Mouse (Mus musculus) stomach, postnatal 0 days (tissue): ENCODE measurements around the gene Zbtb9. TPM values are rescaled to one million over a fixed set of nuclear protein-coding genes. Genes with fewer than 3 reads are reported as not detected.
A peak's percentile ranks its signal among the peaks of the same experiment; 100 is the strongest.

Experiments
- ATAC-seq: fragments of 200-750 bp; cut with Nextera tagmentation; 2 replicates; pipeline ENCODE4 v1.8.0; 2017; ENCODE audit not compliant: low FRiP score, low TSS enrichment
- DNase-seq: peaks from one replicate; pipeline ENCODE4 v3.0.0-alpha.2; 2016; ENCODE audit warnings: low spot score
- H3K27ac ChIP-seq: fragments of 300-500 bp; sonication (generic); replicated peaks from 2 replicates; pipeline ENCODE4 v1.5.1; 2014; ENCODE audit warnings: mild to moderate bottlenecking, control low read depth
- H3K27me3 ChIP-seq: fragments of 300-500 bp; sonication (generic); 2 replicates; pipeline ENCODE4 v1.6.1; 2014; ENCODE audit warnings: low read length; ENCODE audit not compliant: control insufficient read depth, insufficient read depth
- H3K36me3 ChIP-seq: fragments of 300-500 bp; sonication (generic); 2 replicates; pipeline ENCODE4 v1.6.1; 2014; ENCODE audit warnings: low read length, mixed read lengths; ENCODE audit not compliant: control insufficient read depth, insufficient read depth
- H3K4me1 ChIP-seq: fragments of 300-500 bp; sonication (generic); replicated peaks from 2 replicates; pipeline ENCODE4 v1.6.1; 2014; ENCODE audit warnings: antibody characterized with exemption; ENCODE audit not compliant: control insufficient read depth, insufficient read depth
- H3K4me2 ChIP-seq: fragments of 300-500 bp; sonication (generic); replicated peaks from 2 replicates; pipeline ENCODE4 v1.6.1; 2014; ENCODE audit warnings: low read depth, mild to moderate bottlenecking, control low read depth, moderate library complexity
- H3K4me3 ChIP-seq: fragments of 300-500 bp; sonication (generic); 2 replicates; pipeline ENCODE4 v1.5.1; 2014; ENCODE audit warnings: low read depth, low read length, control low read depth
- H3K9ac ChIP-seq: fragments of 300-500 bp; sonication (generic); 2 replicates; pipeline ENCODE4 v1.6.1; 2014; ENCODE audit warnings: mild to moderate bottlenecking, low read length, control low read depth, mixed read lengths
- H3K9me3 ChIP-seq: fragments of 300-500 bp; sonication (generic); 2 replicates; pipeline ENCODE4 v1.6.1; 2016; ENCODE audit warnings: low read length; ENCODE audit not compliant: control insufficient read depth
- CTCF ChIP-seq: IDR thresholded peaks from 2 replicates; pipeline ENCODE4 v1.5.1; 2016; ENCODE audit warnings: antibody characterized with exemption, low read depth, mild to moderate bottlenecking, moderate library complexity
- EP300 ChIP-seq: optimal IDR thresholded peaks from 2 replicates; pipeline ENCODE3; 2016; ENCODE audit warnings: antibody characterized with exemption
- WGBS: fragments of 180-500 bp; shearing (Covaris S2); extraction: QIAGEN DNeasy Blood & Tissue Kit; methylation state at CpG from one replicate; pipeline ENCODE4 v1.1.7; 2014; 5-methylcytosine and 5-hydroxymethylcytosine counted together
- polyA plus RNA-seq: library from polyadenylated mRNA; unstranded; fragments of >200 nt; fragmentation: Nextera tagmentation; extraction: Ambion mirVana; gene quantifications from 2 replicates; pipeline ENCODE4 v1.2.1, GENCODE M21; 2015

Zbtb9 gene
- polyA plus RNA-seq, 1 experiment from 2014 or later = 6.9 TPM

DNA sequence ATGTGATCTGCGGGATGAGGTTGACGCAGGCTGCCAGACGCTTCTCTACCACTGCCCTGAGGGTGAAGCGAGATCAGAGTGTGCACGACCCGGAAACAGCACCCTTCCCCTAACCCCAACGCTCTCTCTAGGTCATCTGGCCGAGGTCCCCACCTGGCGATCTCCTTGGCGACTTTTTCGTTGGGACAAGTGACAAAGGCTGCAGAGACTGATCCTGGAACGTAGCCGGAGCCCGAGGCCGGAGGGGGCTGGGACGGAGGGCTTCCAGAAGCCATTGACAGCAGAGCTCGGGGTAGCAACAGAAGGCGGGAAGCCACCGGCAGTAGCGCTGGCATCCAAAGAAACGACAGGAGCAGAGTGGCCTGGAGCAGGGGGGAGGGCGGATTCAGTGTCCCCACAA lies 34.2 kb upstream of the Zbtb9 start:
- no peak for DNase-seq
- no peaks in the 10 kb centered on the region for H3K27me3 ChIP-seq
- H3K36me3 ChIP-seq = no peaks in the 10 kb centered on the region; the same call in 1 of the 2 replicates
- H3K4me3 ChIP-seq = peak overlapping the region; percentile 48
- peaks cover 5% of the 10 kb centered on the region for H3K4me1 ChIP-seq
- peak overlapping the region; percentile 70 for H3K4me2 ChIP-seq
- H3K9ac ChIP-seq = peak overlapping the region; percentile 61
- 0% methylated on average over 22 of the region's 22 CpGs for WGBS
- ATAC-seq = no peak
- no peaks in the 10 kb centered on the region for H3K9me3 ChIP-seq
- peak overlapping the region; percentile 87 for H3K27ac ChIP-seq
- TF ChIP-seq CTCF = no peak

DNA sequence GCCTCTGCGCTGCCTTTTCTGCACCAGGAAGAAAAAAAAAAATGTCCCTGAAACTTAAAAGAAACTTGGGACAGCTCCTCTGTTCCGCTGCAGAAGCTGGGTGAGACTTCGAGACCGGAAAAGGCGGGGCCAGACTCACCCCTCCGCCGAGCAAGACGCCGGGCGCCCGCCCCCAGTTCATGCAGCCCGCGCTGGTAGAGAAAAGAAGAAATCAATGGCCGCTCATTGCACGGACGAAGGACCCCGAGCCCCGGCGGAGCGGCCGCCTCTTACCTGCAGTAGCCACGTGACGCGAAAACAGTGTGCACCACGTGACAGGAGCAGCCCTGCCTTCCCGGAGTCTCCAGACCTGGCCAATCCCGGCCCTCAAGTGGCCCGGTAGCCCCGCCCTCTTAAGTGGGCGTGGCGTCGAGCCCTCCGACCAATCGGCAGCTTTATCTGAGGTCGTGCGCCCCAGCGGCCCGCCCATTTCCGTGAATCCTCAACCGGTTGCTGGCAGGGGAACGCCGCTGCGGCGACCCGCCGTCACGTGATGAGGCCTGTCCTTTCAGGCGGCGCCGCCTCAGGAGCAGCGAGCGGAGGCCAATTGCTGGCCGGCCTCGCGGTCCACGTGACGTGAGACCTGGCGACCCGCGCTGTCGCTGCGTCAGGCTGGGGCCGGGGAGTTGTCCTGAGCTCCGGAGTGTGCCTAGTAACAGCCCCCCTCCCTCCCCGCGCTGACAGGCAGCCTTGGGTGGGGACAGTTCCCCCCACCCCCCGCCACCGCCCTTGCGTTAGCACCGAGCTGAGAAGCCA lies 33.6 kb upstream of the Zbtb9 start, which contains the start of gene Cuta:
Gene Cuta (minus strand): TSS at position 392 of the 795 bp plus-strand sequence.
- peaks cover 5% of the 10 kb centered on the region; the same call in 1 of the 2 replicates for H3K4me1 ChIP-seq
- H3K9me3 ChIP-seq = no peaks in the 10 kb centered on the region
- peak within 1 kb of the TSS; percentile 93 for H3K27ac ChIP-seq
- H3K9ac ChIP-seq = peak within 1 kb of the TSS; percentile 77
- DNase-seq (peak; percentile 100), ATAC-seq (peak; percentile 95)
- TF ChIP-seq EP300 = no peak
- no peak for TF ChIP-seq CTCF
- H3K4me2 ChIP-seq = peak within 1 kb of the TSS; percentile 80
- peak within 1 kb of the TSS; percentile 48 for H3K4me3 ChIP-seq
- no peaks in the 10 kb centered on the region; the same call in 1 of the 2 replicates for H3K36me3 ChIP-seq
- no peaks in the 10 kb centered on the region for H3K27me3 ChIP-seq
- under 1% methylated on average over 69 of the region's 70 CpGs for WGBS

DNA sequence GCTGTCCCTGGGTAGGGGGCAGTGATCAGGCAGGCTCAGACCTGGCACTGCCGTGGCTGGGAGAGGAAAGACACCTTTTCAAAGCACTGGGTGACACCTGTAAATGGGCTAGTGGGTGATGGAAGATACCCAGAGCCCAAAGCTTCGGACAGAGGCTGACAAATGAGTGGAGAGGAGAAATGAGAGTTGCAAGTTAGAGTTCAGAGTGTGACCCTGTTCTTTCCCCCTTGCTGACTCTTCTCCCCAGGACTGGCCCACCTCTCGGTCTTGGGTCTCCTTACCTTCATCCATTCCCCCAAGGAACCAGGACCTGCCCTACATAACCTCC lies 33.0 kb upstream of the Zbtb9 start:
- H3K27ac ChIP-seq = peak overlapping the region; percentile 93
- H3K27me3 ChIP-seq = no peaks in the 10 kb centered on the region
- H3K4me1 ChIP-seq = peaks cover 5% of the 10 kb centered on the region; the same call in 1 of the 2 replicates
- peak overlapping the region; percentile 48 for H3K4me3 ChIP-seq
- H3K4me2 ChIP-seq = peak overlapping the region; percentile 80
- ATAC-seq (no peak), DNase-seq (no peak)
- peak overlapping the region; percentile 77 for H3K9ac ChIP-seq
- H3K9me3 ChIP-seq = no peaks in the 10 kb centered on the region
- H3K36me3 ChIP-seq = no peaks in the 10 kb centered on the region; the same call in 1 of the 2 replicates
- no peak; the same call in 1 of the 2 replicates for TF ChIP-seq CTCF
- no peak for TF ChIP-seq EP300
- 0% methylated on average over 3 of the region's 3 CpGs for WGBS

DNA sequence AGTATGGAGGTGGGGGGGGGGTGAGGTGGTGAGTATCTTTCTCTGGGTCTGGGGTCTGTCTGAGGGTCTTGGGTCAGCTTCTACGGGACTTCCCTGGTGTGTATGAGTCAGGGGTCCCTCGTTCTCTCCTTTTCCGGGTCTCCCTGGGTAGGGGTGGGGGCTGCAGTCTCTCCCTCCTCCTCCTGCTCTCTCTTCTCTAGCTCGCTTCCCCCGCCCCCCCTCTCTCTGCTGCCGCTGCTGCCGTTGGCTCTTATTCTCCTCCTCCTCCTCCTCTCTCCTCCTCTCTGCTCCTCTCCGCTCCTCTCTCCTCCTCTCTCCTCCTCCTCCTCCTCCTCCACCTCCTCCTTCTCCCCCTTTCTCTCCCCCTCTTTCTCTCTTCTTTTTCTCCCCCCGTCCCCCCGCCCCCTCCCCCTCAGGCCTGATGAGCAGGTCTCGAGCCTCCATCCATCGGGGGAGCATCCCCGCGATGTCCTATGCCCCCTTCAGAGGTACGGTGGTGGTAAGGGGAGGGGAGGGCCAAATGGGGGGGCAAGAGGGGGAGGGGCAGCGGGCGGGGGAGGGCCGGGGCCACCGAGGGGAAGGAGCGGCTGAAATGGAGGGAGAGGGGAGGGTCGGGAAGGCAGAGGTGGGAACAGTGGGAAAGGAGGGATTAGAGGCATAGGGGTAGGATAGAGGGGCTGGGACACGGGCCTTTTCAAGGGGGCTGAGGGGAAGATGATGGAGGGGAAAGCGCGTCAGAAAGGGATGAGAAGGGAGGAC lies 31.8 kb upstream of the Zbtb9 start, which contains the start of gene Syngap1:
Gene Syngap1 (plus strand): TSS at position 223 of the 759 bp plus-strand sequence.
- peak within 1 kb of the TSS; percentile 48 for H3K4me3 ChIP-seq
- H3K27ac ChIP-seq = peak within 1 kb of the TSS; percentile 93
- H3K27me3 ChIP-seq = no peaks in the 10 kb centered on the region
- H3K36me3 ChIP-seq = no peaks in the 10 kb centered on the region; the same call in 1 of the 2 replicates
- H3K9ac ChIP-seq = peak within 1 kb of the TSS; percentile 77
- peak within 1 kb of the TSS; percentile 80 for H3K4me2 ChIP-seq
- 4% methylated on average over 18 of the region's 24 CpGs for WGBS
- ATAC-seq (no peak), DNase-seq (no peak)
- TF ChIP-seq CTCF (no peak), EP300 (no peak)
- H3K4me1 ChIP-seq = peaks cover 5% of the 10 kb centered on the region; the same call in 1 of the 2 replicates
- H3K9me3 ChIP-seq = no peaks in the 10 kb centered on the region

DNA sequence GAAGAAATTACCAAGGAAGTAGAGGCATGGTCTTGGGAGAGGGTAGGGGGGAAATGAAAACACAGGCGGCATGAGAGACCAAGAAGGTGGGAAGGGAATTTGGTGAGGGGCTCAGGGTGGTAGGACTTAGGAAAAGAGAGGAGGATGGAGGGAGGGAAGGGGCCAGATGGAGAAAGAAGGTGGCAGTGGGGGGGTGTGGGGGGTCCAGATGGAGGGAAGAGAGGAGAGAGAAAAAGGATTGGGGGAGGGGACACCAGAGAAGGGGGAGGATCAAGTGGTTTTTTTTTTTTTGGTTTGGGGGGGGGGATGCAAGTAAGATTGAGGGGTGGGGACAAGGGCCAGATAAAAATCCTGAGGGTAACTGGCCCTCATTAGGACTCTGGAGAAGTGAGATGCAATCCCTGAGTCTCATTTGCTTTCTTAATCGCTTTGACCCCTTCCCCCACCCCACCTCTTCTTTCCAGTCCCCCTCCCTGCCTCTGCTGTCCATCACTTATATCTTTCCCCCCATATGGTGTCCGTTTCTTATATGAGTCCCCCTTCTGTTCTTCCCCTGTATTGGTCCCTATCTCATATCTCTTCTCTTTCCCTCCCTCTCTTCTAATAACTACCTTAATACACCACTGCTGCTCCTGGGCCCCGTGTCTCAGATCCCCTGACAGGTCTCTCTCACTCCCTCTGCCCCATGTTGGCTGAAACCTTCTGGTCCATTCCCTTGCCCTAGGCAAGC lies 31.0 kb upstream of the Zbtb9 start:
- no peaks in the 10 kb centered on the region for H3K9me3 ChIP-seq
- TF ChIP-seq CTCF (no peak), EP300 (no peak)
- no peaks in the 10 kb centered on the region for H3K36me3 ChIP-seq
- H3K4me2 ChIP-seq = peak overlapping the region; percentile 58
- H3K27ac ChIP-seq = 0 out of 2 replicates have a peak overlapping the region, but pooled peaks have one; percentile 8
- peak overlapping the region; percentile 61 for H3K9ac ChIP-seq
- ATAC-seq (no peak), DNase-seq (no peak)
- 16% methylated on average over 4 of the region's 4 CpGs for WGBS
- H3K4me1 ChIP-seq = peaks cover 5% of the 10 kb centered on the region; the same call in 1 of the 2 replicates
- H3K27me3 ChIP-seq = no peaks in the 10 kb centered on the region
- H3K4me3 ChIP-seq = peak overlapping the region; percentile 39
